In genomic region chr13:41883665-41884291, GRCm38 (mm10) we compare ENCODE assay signal across 18 mouse cellular contexts. TPM values are rescaled to one million over a fixed set of nuclear protein-coding genes. Genes with fewer than 3 reads are reported as not detected.
DNase-seq lines count a peak whose midpoint lies in the region; ATAC-seq and TF ChIP-seq lines count a peak whose summit lies in the region.
"Had no signal": no experiment of that assay in that cellular context is flagged by ENCODE, and none has a peak within 500 bp of the region (broad histone marks: within the 10 kb centered on the region; RNA-seq: fewer than 3 reads in every experiment).

No protein-coding gene starts in this region.

- no peak overlapping the region for H3K4me2 ChIP-seq in lung, embryonic 14.5 days
- no peak overlapping the region for H3K4me2 ChIP-seq in intestine, embryonic 16.5 days (ENCODE audit: low read depth, low read length)
- H3K4me2 ChIP-seq: embryonic facial prominence, embryonic 12.5 days; intestine, embryonic 15.5 days had no signal

- H3K27ac ChIP-seq in lung, embryonic 14.5 days (ENCODE audit: low read depth): no peak overlapping the region
- no peak overlapping the region for H3K27ac ChIP-seq in intestine, embryonic 16.5 days (ENCODE audit: low read length)
- H3K27ac ChIP-seq: embryonic facial prominence, embryonic 12.5 days; intestine, embryonic 15.5 days; limb, embryonic 10.5 days had no signal

- WGBS in lung, embryonic 14.5 days: 52% methylated on average over 4 of the region's 4 CpGs
- WGBS in lung, adult 2 months: 58% methylated on average over 4 of the region's 4 CpGs
- 49% methylated on average over 4 of the region's 4 CpGs for WGBS in intestine, embryonic 16.5 days

- no peaks in the 10 kb centered on the region for H3K36me3 ChIP-seq in lung, embryonic 14.5 days (ENCODE audit: insufficient read depth)
- no peaks in the 10 kb centered on the region for H3K36me3 ChIP-seq in intestine, embryonic 16.5 days (ENCODE audit: control insufficient read depth, insufficient read depth, low read length)
- H3K36me3 ChIP-seq: embryonic facial prominence, embryonic 12.5 days; intestine, embryonic 15.5 days; limb, embryonic 10.5 days had no signal

- TF ChIP-seq POLR2A in lung, adult 2 months (IDR thresholded peaks at IDR 0.05; ENCODE audit: borderline replicate concordance, extremely low read depth, low read depth, low read length): no peak

- no peak for ATAC-seq in lung, embryonic 14.5 days (ENCODE audit: insufficient read depth)
- ATAC-seq in common myeloid progenitor, adult 5-6 weeks (replicated peaks; ENCODE audit: low read depth, poor library complexity, severe bottlenecking): peak; percentile 83
- no peak for ATAC-seq in intestine, embryonic 16.5 days
- ATAC-seq: activated CD4-positive, CD25-positive, alpha-beta regulatory T cell, adult 4 months; intestine, embryonic 15.5 days; midbrain, embryonic 16.5 days had no signal

- peak; percentile 18 to 66 for DNase-seq in heart, adult 18-20 months
- no peak for DNase-seq in heart, postnatal 4 days
- peak; percentile 7 for DNase-seq in lung, embryonic 14.5 days
- DNase-seq in lung, adult 2 months: no peak
- peak; percentile 38 for DNase-seq in skeletal muscle tissue, adult 2 months (ENCODE audit: low read depth, low spot score)
- DNase-seq in gastrocnemius, postnatal 10 days: no peak
- DNase-seq: cerebellum, postnatal 14 days; gastrocnemius, postnatal 25 days; thymus, postnatal 4 days had no signal

- H3K27me3 ChIP-seq in lung, embryonic 14.5 days (ENCODE audit: insufficient read depth, low read length): no peaks in the 10 kb centered on the region
- no peaks in the 10 kb centered on the region for H3K27me3 ChIP-seq in intestine, embryonic 16.5 days (replicated peaks; ENCODE audit: control insufficient read depth, insufficient read depth, low read length)
- H3K27me3 ChIP-seq: embryonic facial prominence, embryonic 12.5 days; intestine, embryonic 15.5 days had no signal

- no peaks in the 10 kb centered on the region for H3K4me1 ChIP-seq in lung, embryonic 14.5 days (ENCODE audit: insufficient read depth)
- H3K4me1 ChIP-seq in lung, adult 2 months (ENCODE audit: control insufficient read depth, insufficient read depth, low read length): no peaks in the 10 kb centered on the region
- H3K4me1 ChIP-seq in intestine, embryonic 16.5 days (ENCODE audit: control insufficient read depth, insufficient read depth, low read length): no peaks in the 10 kb centered on the region
- H3K4me1 ChIP-seq: embryonic facial prominence, embryonic 12.5 days; intestine, embryonic 15.5 days; limb, embryonic 10.5 days had no signal

- H3K9me3 ChIP-seq in lung, embryonic 14.5 days (ENCODE audit: low read depth, low read length): no peaks in the 10 kb centered on the region
- H3K9me3 ChIP-seq in intestine, embryonic 16.5 days (ENCODE audit: control insufficient read depth, low read length): no peaks in the 10 kb centered on the region
- H3K9me3 ChIP-seq: embryonic facial prominence, embryonic 12.5 days; intestine, embryonic 15.5 days; limb, embryonic 10.5 days had no signal

- H3K9ac ChIP-seq in lung, embryonic 14.5 days: no peak overlapping the region
- H3K9ac ChIP-seq in intestine, embryonic 16.5 days (ENCODE audit: low read depth, low read length): no peak overlapping the region
- H3K9ac ChIP-seq: embryonic facial prominence, embryonic 12.5 days; intestine, embryonic 15.5 days had no signal

- no peak for TF ChIP-seq CTCF in lung, embryonic 14.5 days (IDR thresholded peaks at IDR 0.05; ENCODE audit: low read depth)
- TF ChIP-seq CTCF in lung, adult 2 months (IDR thresholded peaks at IDR 0.05; ENCODE audit: insufficient read depth, low read length): no peak

- H3K4me3 ChIP-seq in lung, embryonic 14.5 days (ENCODE audit: low read depth, low read length): no peak overlapping the region
- H3K4me3 ChIP-seq in lung, adult 2 months (replicated peaks; ENCODE audit: extremely low read depth, low read depth, low read length): no peak overlapping the region
- no peak overlapping the region for H3K4me3 ChIP-seq in intestine, embryonic 16.5 days (ENCODE audit: low read length)
- H3K4me3 ChIP-seq: embryonic facial prominence, embryonic 12.5 days; intestine, embryonic 15.5 days; limb, embryonic 10.5 days had no signal

RNA-seq across cellular contexts. Expression of gene Adtrp, which starts 36.3 kb away (rescaled TPM):
- 1 to 10 TPM in 1 of 2 experiments, under 1 TPM in 1; 0.87 to 6.5 TPM for total RNA-seq in heart, adult 18-20 months (2021)
- under 1 TPM; 0.55 to 0.77 TPM for total RNA-seq in heart, postnatal 4 days (2021)
- not detected in 2 replicates for polyA plus RNA-seq in lung, embryonic 14.5 days (2014; fragmentation: Nextera tagmentation; extraction: Ambion mirVana)
- polyA plus RNA-seq in lung, adult 2 months (2012; rRNA removed): 1.6 and 4.3 TPM in 2 replicates
- total RNA-seq in common myeloid progenitor, adult 5-6 weeks (2017): not detected in 2 replicates
- not detected for total RNA-seq in gastrocnemius, postnatal 10 days (2021)
- 21.5 and 32.5 TPM in 2 replicates for polyA plus RNA-seq in intestine, embryonic 16.5 days (2015; fragmentation: Nextera tagmentation; extraction: Ambion mirVana)
- polyA plus RNA-seq: C2C12; forebrain, embryonic 11.5 days; limb, embryonic 10.5 days; midbrain, embryonic 16.5 days had no signal

Comparison
In these comparisons a context has a peak if more than half of its experiments do, and no peak if none do; other contexts are left out.
1. DNase-seq: peak in heart, adult 18-20 months (2 of 2), lung, embryonic 14.5 days (single experiment) and skeletal muscle tissue, adult 2 months (single experiment); none in heart, postnatal 4 days (single experiment), lung, adult 2 months (single experiment) and gastrocnemius, postnatal 10 days (single experiment).